Mouse (Mus musculus): ENCODE data around the gene Fras1. TPM values are rescaled to one million over a fixed set of nuclear protein-coding genes. Genes with fewer than 3 reads are reported as not detected.

Gene Fras1
- polyA plus RNA-seq, 1 experiment from 2014 or later: 12.1 TPM

- no peak overlapping the region for H3K4me3 ChIP-seq
- H3K4me2 ChIP-seq: no peak overlapping the region
- ATAC-seq (replicated peaks; ENCODE audit: insufficient number of reproducible peaks, insufficient read depth, low FRiP score, low read depth): no peak
- no peak overlapping the region for H3K9ac ChIP-seq
- H3K4me1 ChIP-seq (replicated peaks): peaks cover 25% of the 10 kb centered on the region
- no peaks in the 10 kb centered on the region for H3K9me3 ChIP-seq (replicated peaks)
- WGBS: 56% methylated on average over 1 of the region's 1 CpGs
- no peaks in the 10 kb centered on the region for H3K36me3 ChIP-seq
- no peaks in the 10 kb centered on the region for H3K27me3 ChIP-seq
- H3K27ac ChIP-seq: no peak overlapping the region
Observed at GRCm38 (mm10) chr5:96452027-96452426, 78.3 kb downstream of the Fras1 start.

GRCm38 (mm10) chr5:96453386-96453785, 79.6 kb downstream of the Fras1 start:
- Histone ChIP-seq H3K4me1 (replicated peaks) (peaks cover 28% of the 10 kb centered on the region), H3K4me3 (no peak overlapping the region), H3K9me3 (replicated peaks) (no peaks in the 10 kb centered on the region), H3K27me3 (no peaks in the 10 kb centered on the region), H3K36me3 (no peaks in the 10 kb centered on the region), H3K4me2 (no peak overlapping the region), H3K27ac (no peak overlapping the region), H3K9ac (no peak overlapping the region)
- no peak for ATAC-seq (replicated peaks; ENCODE audit: insufficient number of reproducible peaks, insufficient read depth, low FRiP score, low read depth)
- 82% methylated on average over 5 of the region's 5 CpGs for WGBS

GRCm38 (mm10) chr5:96454422-96454821, 80.7 kb downstream of the Fras1 start:
- Histone ChIP-seq H3K9me3 (replicated peaks) (no peaks in the 10 kb centered on the region), H3K4me3 (no peak overlapping the region), H3K4me2 (no peak overlapping the region), H3K4me1 (replicated peaks) (peaks cover 28% of the 10 kb centered on the region), H3K9ac (no peak overlapping the region), H3K27me3 (no peaks in the 10 kb centered on the region), H3K36me3 (no peaks in the 10 kb centered on the region), H3K27ac (peak overlapping the region; percentile 65)
- no peak for ATAC-seq (replicated peaks; ENCODE audit: insufficient number of reproducible peaks, insufficient read depth, low FRiP score, low read depth)
- 48% methylated on average over 3 of the region's 3 CpGs for WGBS

GRCm38 (mm10) chr5:96455241-96455640, 81.5 kb downstream of the Fras1 start:
- Histone ChIP-seq H3K4me2 (no peak overlapping the region), H3K4me3 (no peak overlapping the region), H3K36me3 (no peaks in the 10 kb centered on the region), H3K9ac (no peak overlapping the region), H3K27ac (peak overlapping the region; percentile 65), H3K9me3 (replicated peaks) (no peaks in the 10 kb centered on the region), H3K27me3 (no peaks in the 10 kb centered on the region), H3K4me1 (replicated peaks) (peaks cover 28% of the 10 kb centered on the region)
- no peak; the same call in 1 of the 2 replicates for ATAC-seq (replicated peaks; ENCODE audit: insufficient number of reproducible peaks, insufficient read depth, low FRiP score, low read depth)
- 37% methylated on average over 2 of the region's 2 CpGs for WGBS

- ATAC-seq (replicated peaks; ENCODE audit: insufficient number of reproducible peaks, insufficient read depth, low FRiP score, low read depth): no peak
- H3K27me3 ChIP-seq: no peaks in the 10 kb centered on the region
- no peak overlapping the region for H3K27ac ChIP-seq
- H3K4me2 ChIP-seq: no peak overlapping the region
- 53% methylated on average over 4 of the region's 4 CpGs for WGBS
- no peak overlapping the region for H3K4me3 ChIP-seq
- H3K9ac ChIP-seq: no peak overlapping the region
- H3K9me3 ChIP-seq (replicated peaks): no peaks in the 10 kb centered on the region
- H3K36me3 ChIP-seq: no peaks in the 10 kb centered on the region
- peaks cover 28% of the 10 kb centered on the region for H3K4me1 ChIP-seq (replicated peaks)
Observed at GRCm38 (mm10) chr5:96457436-96457958, 83.7 kb downstream of the Fras1 start.

- Histone ChIP-seq H3K4me1 (replicated peaks) (peaks cover 17% of the 10 kb centered on the region), H3K9ac (no peak overlapping the region), H3K4me3 (no peak overlapping the region), H3K9me3 (replicated peaks) (no peaks in the 10 kb centered on the region), H3K27me3 (no peaks in the 10 kb centered on the region), H3K36me3 (no peaks in the 10 kb centered on the region), H3K4me2 (no peak overlapping the region), H3K27ac (no peak overlapping the region)
- no peak for ATAC-seq (replicated peaks; ENCODE audit: insufficient number of reproducible peaks, insufficient read depth, low FRiP score, low read depth)
- WGBS: 58% methylated on average over 4 of the region's 4 CpGs
Observed at GRCm38 (mm10) chr5:96459605-96460004, 85.8 kb downstream of the Fras1 start.

GRCm38 (mm10) chr5:96462197-96462596, 88.4 kb downstream of the Fras1 start:
- Histone ChIP-seq H3K4me2 (no peak overlapping the region), H3K27ac (no peak overlapping the region), H3K4me3 (no peak overlapping the region), H3K36me3 (no peaks in the 10 kb centered on the region), H3K9ac (no peak overlapping the region), H3K4me1 (replicated peaks) (peaks cover 3% of the 10 kb centered on the region; the same call in 1 of the 2 replicates), H3K27me3 (no peaks in the 10 kb centered on the region), H3K9me3 (replicated peaks) (no peaks in the 10 kb centered on the region)
- no peak for ATAC-seq (replicated peaks; ENCODE audit: insufficient number of reproducible peaks, insufficient read depth, low FRiP score, low read depth)
- WGBS: 92% methylated on average over 2 of the region's 2 CpGs

GRCm38 (mm10) chr5:96466461-96466860, 92.7 kb downstream of the Fras1 start:
- no peak overlapping the region for H3K4me3 ChIP-seq
- no peak for ATAC-seq (replicated peaks; ENCODE audit: insufficient number of reproducible peaks, insufficient read depth, low FRiP score, low read depth)

GRCm38 (mm10) chr5:96471995-96472394, 98.2 kb downstream of the Fras1 start:
- 30% methylated on average over 3 of the region's 3 CpGs for WGBS
- ATAC-seq (replicated peaks; ENCODE audit: insufficient number of reproducible peaks, insufficient read depth, low FRiP score, low read depth): no peak
- no peak overlapping the region for H3K27ac ChIP-seq
- no peaks in the 10 kb centered on the region for H3K36me3 ChIP-seq
- no peaks in the 10 kb centered on the region for H3K27me3 ChIP-seq
- H3K9ac ChIP-seq: no peak overlapping the region
- peaks cover 12% of the 10 kb centered on the region for H3K4me1 ChIP-seq (replicated peaks)
- H3K9me3 ChIP-seq (replicated peaks): no peaks in the 10 kb centered on the region
- no peak overlapping the region for H3K4me3 ChIP-seq
- no peak overlapping the region for H3K4me2 ChIP-seq

More at GRCm38 (mm10) chr5:96466461-96466860, 92.7 kb downstream of the Fras1 start:
- 59% methylated on average over 7 of the region's 7 CpGs for WGBS
- Histone ChIP-seq H3K36me3 (no peaks in the 10 kb centered on the region), H3K9me3 (replicated peaks) (no peaks in the 10 kb centered on the region), H3K4me2 (no peak overlapping the region), H3K9ac (no peak overlapping the region), H3K27me3 (no peaks in the 10 kb centered on the region), H3K4me1 (replicated peaks) (no peaks in the 10 kb centered on the region), H3K27ac (no peak overlapping the region)

- no peak overlapping the region for H3K4me3 ChIP-seq
- peak overlapping the region; percentile 21 for H3K27ac ChIP-seq
- ATAC-seq (replicated peaks; ENCODE audit: insufficient number of reproducible peaks, insufficient read depth, low FRiP score, low read depth): no peak; the same call in 1 of the 2 replicates
- no peak overlapping the region for H3K4me2 ChIP-seq
- H3K27me3 ChIP-seq: no peaks in the 10 kb centered on the region
- no peaks in the 10 kb centered on the region for H3K9me3 ChIP-seq (replicated peaks)
- H3K9ac ChIP-seq: no peak overlapping the region
- H3K36me3 ChIP-seq: no peaks in the 10 kb centered on the region
- WGBS: 30% methylated on average over 3 of the region's 3 CpGs
- peaks cover 12% of the 10 kb centered on the region for H3K4me1 ChIP-seq (replicated peaks)
Observed at GRCm38 (mm10) chr5:96475488-96475887, 101.7 kb downstream of the Fras1 start.

- no peak for ATAC-seq (replicated peaks; ENCODE audit: insufficient number of reproducible peaks, insufficient read depth, low FRiP score, low read depth)
- Histone ChIP-seq H3K27me3 (no peaks in the 10 kb centered on the region), H3K27ac (no peak overlapping the region), H3K4me3 (no peak overlapping the region), H3K9ac (no peak overlapping the region), H3K9me3 (replicated peaks) (no peaks in the 10 kb centered on the region), H3K4me1 (replicated peaks) (peaks cover 12% of the 10 kb centered on the region), H3K4me2 (no peak overlapping the region), H3K36me3 (no peaks in the 10 kb centered on the region)
Observed at GRCm38 (mm10) chr5:96479003-96479402, 105.2 kb downstream of the Fras1 start.

- ATAC-seq (replicated peaks; ENCODE audit: insufficient number of reproducible peaks, insufficient read depth, low FRiP score, low read depth): no peak
- Histone ChIP-seq H3K4me2 (no peak overlapping the region), H3K27ac (no peak overlapping the region), H3K27me3 (no peaks in the 10 kb centered on the region), H3K4me1 (replicated peaks) (no peaks in the 10 kb centered on the region), H3K9ac (no peak overlapping the region), H3K4me3 (no peak overlapping the region), H3K9me3 (replicated peaks) (no peaks in the 10 kb centered on the region), H3K36me3 (no peaks in the 10 kb centered on the region)
- WGBS: 86% methylated on average over 2 of the region's 2 CpGs
Observed at GRCm38 (mm10) chr5:96481159-96481558, 107.4 kb downstream of the Fras1 start.

All from heart, embryonic 15.5 days (tissue).